Mouse (Mus musculus): ENCODE results near the gene Atg101. TPM values are rescaled to one million over a fixed set of nuclear protein-coding genes. Genes with fewer than 3 reads are reported as not detected.
A peak's percentile ranks its signal among the peaks of the same experiment; 100 is the strongest.

The Atg101 gene
- polyA plus RNA-seq, 2 experiments, result 47.2 to 56.0 TPM

GRCm38 (mm10) chr15:101238885-101239511 is 45.1 kb upstream of the Atg101 start:
- H3K4me3 ChIP-seq (replicated peaks; ENCODE audit: low read length), result peak overlapping the region; percentile 23
- peak overlapping the region; percentile 41 for H3K9ac ChIP-seq (ENCODE audit: low read depth, low read length, severe bottlenecking)
- H3K36me3 ChIP-seq (ENCODE audit: control insufficient read depth, insufficient read depth, low read length), result no peaks in the 10 kb centered on the region
- DNase-seq (ENCODE audit: low spot score) (no peak), ATAC-seq (ENCODE audit: low FRiP score, low read depth) (peak; percentile 10; the same call in 1 of the 2 replicates)
- H3K27me3 ChIP-seq (ENCODE audit: control insufficient read depth, insufficient read depth, low read length), result no peaks in the 10 kb centered on the region
- H3K27ac ChIP-seq (replicated peaks; ENCODE audit: low read depth, low read length), result no peak overlapping the region
- H3K4me2 ChIP-seq (replicated peaks; ENCODE audit: low read depth, low read length, severe bottlenecking), result peak overlapping the region; percentile 43
- peaks cover 17% of the 10 kb centered on the region for H3K4me1 ChIP-seq (ENCODE audit: control insufficient read depth, insufficient read depth, low read length)
- 7% methylated on average over 22 of the region's 28 CpGs for WGBS
- H3K9me3 ChIP-seq (ENCODE audit: control insufficient read depth, low read length), result no peaks in the 10 kb centered on the region
- no peak for TF ChIP-seq POLR2A (IDR thresholded peaks at IDR 0.05; ENCODE audit: borderline replicate concordance, extremely low read depth, insufficient read depth, insufficient read length)

- H3K4me3 ChIP-seq (replicated peaks; ENCODE audit: low read length), result no peak overlapping the region
- DNase-seq (ENCODE audit: low spot score) (no peak), ATAC-seq (ENCODE audit: low FRiP score, low read depth) (no peak)
- no peak for TF ChIP-seq POLR2A (IDR thresholded peaks at IDR 0.05; ENCODE audit: borderline replicate concordance, extremely low read depth, insufficient read depth, insufficient read length)
- no peaks in the 10 kb centered on the region for H3K9me3 ChIP-seq (ENCODE audit: control insufficient read depth, low read length)
- no peaks in the 10 kb centered on the region for H3K27me3 ChIP-seq (ENCODE audit: control insufficient read depth, insufficient read depth, low read length)
- no peak overlapping the region for H3K9ac ChIP-seq (ENCODE audit: low read depth, low read length, severe bottlenecking)
- H3K4me2 ChIP-seq (replicated peaks; ENCODE audit: low read depth, low read length, severe bottlenecking), result no peak overlapping the region
- no peak overlapping the region for H3K27ac ChIP-seq (replicated peaks; ENCODE audit: low read depth, low read length)
- no peaks in the 10 kb centered on the region for H3K36me3 ChIP-seq (ENCODE audit: control insufficient read depth, insufficient read depth, low read length)
- H3K4me1 ChIP-seq (ENCODE audit: control insufficient read depth, insufficient read depth, low read length), result peaks cover 16% of the 10 kb centered on the region
- WGBS, result 71% methylated on average over 8 of the region's 8 CpGs
Observed at GRCm38 (mm10) chr15:101239821-101240220, 44.3 kb upstream of the Atg101 start.

DNA sequence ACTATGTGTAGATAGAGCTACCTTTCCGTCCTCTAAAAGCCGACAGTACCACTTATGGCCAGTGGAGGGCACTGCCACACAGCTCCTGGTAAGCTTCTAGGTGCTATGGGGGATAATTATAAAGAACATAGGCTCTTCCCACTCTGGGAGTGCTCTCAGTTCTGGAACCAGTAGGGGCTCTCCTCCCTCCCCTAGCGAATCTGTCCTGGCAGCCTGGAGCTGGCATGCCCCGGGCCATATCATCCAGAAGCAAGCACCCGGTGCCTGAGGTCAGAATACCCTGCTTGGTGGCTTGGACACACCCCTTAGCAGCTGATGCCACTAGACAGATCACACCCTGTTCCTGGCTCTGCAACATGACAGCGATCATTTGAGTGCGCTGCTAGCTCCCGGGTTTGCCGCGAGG is 43.3 kb upstream of the Atg101 start:
- TF ChIP-seq POLR2A (IDR thresholded peaks at IDR 0.05; ENCODE audit: borderline replicate concordance, extremely low read depth, insufficient read depth, insufficient read length), result no peak
- WGBS, result 11% methylated on average over 10 of the region's 10 CpGs
- no peaks in the 10 kb centered on the region for H3K9me3 ChIP-seq (ENCODE audit: control insufficient read depth, low read length)
- H3K27me3 ChIP-seq (ENCODE audit: control insufficient read depth, insufficient read depth, low read length), result no peaks in the 10 kb centered on the region
- peak; percentile 87 for DNase-seq (ENCODE audit: low spot score)
- peak overlapping the region; percentile 7; the same call in 1 of the 2 replicates for H3K4me3 ChIP-seq (replicated peaks; ENCODE audit: low read length)
- H3K36me3 ChIP-seq (ENCODE audit: control insufficient read depth, insufficient read depth, low read length), result no peaks in the 10 kb centered on the region
- ATAC-seq (ENCODE audit: low FRiP score, low read depth), result peak; percentile 31; the same call in 1 of the 2 replicates
- no peak overlapping the region for H3K9ac ChIP-seq (ENCODE audit: low read depth, low read length, severe bottlenecking)
- H3K4me1 ChIP-seq (ENCODE audit: control insufficient read depth, insufficient read depth, low read length), result peaks cover 14% of the 10 kb centered on the region
- peak overlapping the region; percentile 38 for H3K4me2 ChIP-seq (replicated peaks; ENCODE audit: low read depth, low read length, severe bottlenecking)
- H3K27ac ChIP-seq (replicated peaks; ENCODE audit: low read depth, low read length), result 0 out of 2 replicates have a peak overlapping the region, but pooled peaks have one; percentile 13

DNA sequence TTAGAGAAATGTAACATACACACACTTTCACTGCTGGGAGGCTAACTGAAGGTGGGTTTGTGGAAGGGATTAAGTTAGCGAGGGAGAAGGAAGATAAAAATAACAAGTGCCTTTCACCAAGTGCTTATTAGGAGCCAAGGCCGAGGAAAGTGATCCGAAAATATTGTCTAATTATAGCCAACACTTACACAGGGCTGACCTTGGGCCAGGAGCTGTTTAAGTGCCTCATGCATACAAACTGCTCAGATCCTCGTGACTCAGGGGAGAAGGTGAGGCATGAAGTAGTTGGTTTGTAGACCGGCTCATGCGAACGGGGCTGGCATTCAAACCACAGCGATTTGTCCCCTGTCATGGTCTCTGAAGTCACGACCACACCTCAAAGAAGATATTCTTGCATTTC is 42.8 kb upstream of the Atg101 start:
- Histone ChIP-seq H3K27ac (replicated peaks; ENCODE audit: low read depth, low read length) (no peak overlapping the region), H3K4me2 (replicated peaks; ENCODE audit: low read depth, low read length, severe bottlenecking) (peak overlapping the region; percentile 38), H3K4me3 (replicated peaks; ENCODE audit: low read length) (no peak overlapping the region)

GRCm38 (mm10) chr15:101241853-101242252 is 42.2 kb upstream of the Atg101 start:
- no peaks in the 10 kb centered on the region for H3K36me3 ChIP-seq (ENCODE audit: control insufficient read depth, insufficient read depth, low read length)
- no peaks in the 10 kb centered on the region for H3K27me3 ChIP-seq (ENCODE audit: control insufficient read depth, insufficient read depth, low read length)
- H3K9me3 ChIP-seq (ENCODE audit: control insufficient read depth, low read length), result no peaks in the 10 kb centered on the region
- WGBS, result 69% methylated on average over 9 of the region's 9 CpGs
- ATAC-seq (ENCODE audit: low FRiP score, low read depth) (no peak), DNase-seq (ENCODE audit: low spot score) (no peak)
- no peak overlapping the region for H3K27ac ChIP-seq (replicated peaks; ENCODE audit: low read depth, low read length)
- H3K4me1 ChIP-seq (ENCODE audit: control insufficient read depth, insufficient read depth, low read length), result peaks cover 13% of the 10 kb centered on the region
- no peak overlapping the region for H3K4me2 ChIP-seq (replicated peaks; ENCODE audit: low read depth, low read length, severe bottlenecking)
- H3K4me3 ChIP-seq (replicated peaks; ENCODE audit: low read length), result no peak overlapping the region
- no peak for TF ChIP-seq POLR2A (IDR thresholded peaks at IDR 0.05; ENCODE audit: borderline replicate concordance, extremely low read depth, insufficient read depth, insufficient read length)
- H3K9ac ChIP-seq (ENCODE audit: low read depth, low read length, severe bottlenecking), result no peak overlapping the region

More for the DNA sequence above, 42.8 kb upstream of the Atg101 start:
- peaks cover 13% of the 10 kb centered on the region for H3K4me1 ChIP-seq (ENCODE audit: control insufficient read depth, insufficient read depth, low read length)
- no peaks in the 10 kb centered on the region for H3K27me3 ChIP-seq (ENCODE audit: control insufficient read depth, insufficient read depth, low read length)
- H3K36me3 ChIP-seq (ENCODE audit: control insufficient read depth, insufficient read depth, low read length), result no peaks in the 10 kb centered on the region
- no peak for TF ChIP-seq POLR2A (IDR thresholded peaks at IDR 0.05; ENCODE audit: borderline replicate concordance, extremely low read depth, insufficient read depth, insufficient read length)
- no peak for DNase-seq (ENCODE audit: low spot score)
- H3K9ac ChIP-seq (ENCODE audit: low read depth, low read length, severe bottlenecking), result no peak overlapping the region
- ATAC-seq (ENCODE audit: low FRiP score, low read depth), result no peak
- 52% methylated on average over 9 of the region's 9 CpGs for WGBS
- H3K9me3 ChIP-seq (ENCODE audit: control insufficient read depth, low read length), result no peaks in the 10 kb centered on the region

Data from limb, embryonic 14.5 days (tissue).